Mouse (Mus musculus) testis, adult 2 months (tissue): ENCODE measurements around the gene Pcbd2.

Experiments used
- CTCF ChIP-seq: fragments of 200-500 bp; IDR thresholded peaks from 2 replicates; pipeline ENCODE4 v1.5.1; 2012; ENCODE audit warnings: low read depth, mild to moderate bottlenecking, inconsistent platforms, low read length, moderate library complexity; ENCODE audit not compliant: control insufficient read depth, insufficient read depth, insufficient replicate concordance
- POLR2A ChIP-seq: fragments of 200-500 bp; IDR thresholded peaks from 2 replicates; pipeline ENCODE4 v1.6.1; 2012; ENCODE audit warnings: low read depth, mild to moderate bottlenecking, inconsistent platforms, low read length, moderate library complexity; ENCODE audit not compliant: control insufficient read depth

DNA sequence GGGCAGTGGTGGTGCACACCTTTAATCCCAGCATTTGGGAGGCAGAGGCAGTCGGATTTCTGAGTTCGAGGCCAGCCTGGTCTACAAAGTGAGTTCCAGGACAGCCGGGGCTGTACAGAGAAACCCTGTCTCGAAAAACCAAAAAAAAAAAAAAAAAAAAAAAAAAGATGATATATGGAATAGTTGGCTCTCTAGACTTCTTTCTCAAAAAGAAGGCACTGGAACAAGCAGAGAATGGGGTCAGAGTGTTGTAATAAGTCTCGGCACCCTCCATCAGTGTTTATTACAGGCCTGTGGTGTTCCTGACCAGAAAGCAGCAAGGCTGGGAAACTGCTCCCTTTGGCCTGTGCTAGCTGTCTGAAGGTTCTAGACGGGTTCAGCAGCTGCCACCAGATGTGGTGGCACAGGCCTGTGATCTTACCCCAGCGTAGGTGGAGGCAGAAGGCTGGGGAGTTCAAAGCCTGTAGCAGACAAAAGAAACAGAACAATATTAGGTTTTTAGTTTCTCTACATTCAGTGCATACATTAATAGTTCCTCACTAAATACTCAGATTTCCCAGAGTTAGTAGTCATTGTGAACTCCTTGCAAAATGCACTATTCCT lies 11.2 kb upstream of the Pcbd2 start:
- TF ChIP-seq POLR2A (no peak), CTCF (no peak)
